Mouse (Mus musculus) adrenal gland, adult 2 months (tissue): ENCODE results near the gene Gm8356. TPM values are rescaled to one million over a fixed set of nuclear protein-coding genes. Genes with fewer than 3 reads are reported as not detected.
"Not testable (repeated sequence)": the region's sequence is repeated elsewhere in the genome, so short reads cannot be mapped to it uniquely, and the experiment has no call there.

Source experiments
- DNase-seq: peaks from one replicate; pipeline ENCODE4 v3.0.0; 2021
- long read RNA-seq: library from polyadenylated mRNA; stranded (forward); transcript quantifications from one replicate; pipeline ENCODE4 v2.0.0, GENCODE M21; 2021
- polyA plus RNA-seq: library from polyadenylated mRNA; depleted of rRNA; stranded (reverse); fragments of >200 nt; gene quantifications from 2 replicates; pipeline ENCODE4 v1.2.3, GENCODE M21; 2012; rRNA removed
- total RNA-seq, 2 experiments: library from RNA; stranded (reverse); gene quantifications; 2 replicates each; pipeline ENCODE4 v1.2.3; 2021

Gene Gm8356
- total RNA-seq (not detected), polyA plus RNA-seq (not detected in 2 replicates)
- long read RNA-seq, result 0 reads

GRCm38 (mm10) chr14:6537190-6537589, at the start of gene Gm8356:
Gene Gm8356, minus strand, starts transcription at chr14:6537290.
- not testable (repeated sequence) for DNase-seq

- DNase-seq, result not testable (repeated sequence)
Measured at GRCm38 (mm10) chr14:6486331-6486730, 50.8 kb downstream of the Gm8356 start.

GRCm38 (mm10) chr14:6485541-6485940, 51.5 kb downstream of the Gm8356 start:
- not testable (repeated sequence) for DNase-seq

- not testable (repeated sequence) for DNase-seq
Measured at GRCm38 (mm10) chr14:6482126-6482525, 55.0 kb downstream of the Gm8356 start.

Other genes starting within 250 kb of the Gm8356 start
- not detected for gene Gm21103, start 232.4 kb downstream of the Gm8356 start, total RNA-seq
- gene Gm21103, start 232.4 kb downstream of the Gm8356 start, polyA plus RNA-seq, result not detected in 2 replicates
- gene Gm3618, start 193.6 kb downstream of the Gm8356 start, total RNA-seq, result not detected
- not detected in 2 replicates for gene Gm3618, start 193.6 kb downstream of the Gm8356 start, polyA plus RNA-seq
- gene Gm16440, start 147.0 kb downstream of the Gm8356 start, total RNA-seq, result not detected
- gene Gm16440, start 147.0 kb downstream of the Gm8356 start, polyA plus RNA-seq, result not detected in 2 replicates
- gene Gm3591, start 124.8 kb downstream of the Gm8356 start, total RNA-seq, result under 1 TPM in 1 of 2 experiments, not detected in 1; 0.28 TPM
- gene Gm3591, start 124.8 kb downstream of the Gm8356 start, polyA plus RNA-seq, result not detected in 2 replicates
- gene Gm3594, start 92.7 kb downstream of the Gm8356 start, total RNA-seq, result not detected
- gene Gm3594, start 92.7 kb downstream of the Gm8356 start, polyA plus RNA-seq, result not detected in 2 replicates
- gene Gm3629, start 53.3 kb upstream of the Gm8356 start, total RNA-seq, result not detected
- gene Gm3629, start 53.3 kb upstream of the Gm8356 start, polyA plus RNA-seq, result not detected in 2 replicates
- not detected for gene Gm3460, start 85.1 kb upstream of the Gm8356 start, total RNA-seq
- gene Gm3460, start 85.1 kb upstream of the Gm8356 start, polyA plus RNA-seq, result not detected in 2 replicates
- gene Gm10251, start 146.9 kb upstream of the Gm8356 start, total RNA-seq, result not detected
- gene Gm10251, start 146.9 kb upstream of the Gm8356 start, polyA plus RNA-seq, result not detected in 2 replicates
- not detected for gene Gm8050, start 183.0 kb upstream of the Gm8356 start, total RNA-seq
- not detected in 2 replicates for gene Gm8050, start 183.0 kb upstream of the Gm8356 start, polyA plus RNA-seq
- gene Gm3636, start 205.0 kb upstream of the Gm8356 start, total RNA-seq, result under 1 TPM in 1 of 2 experiments, not detected in 1; 0.52 TPM
- not detected in 2 replicates for gene Gm3636, start 205.0 kb upstream of the Gm8356 start, polyA plus RNA-seq
- not detected for gene Gm8362, start 237.1 kb upstream of the Gm8356 start, total RNA-seq
- gene Gm8362, start 237.1 kb upstream of the Gm8356 start, polyA plus RNA-seq, result not detected in 2 replicates